Mouse (Mus musculus): ENCODE results near the gene Nup98. TPM values are rescaled to one million over a fixed set of nuclear protein-coding genes. Genes with fewer than 3 reads are reported as not detected.

Nup98 gene
- polyA plus RNA-seq, 1 experiment from 2014 or later = 48.2 TPM

DNA sequence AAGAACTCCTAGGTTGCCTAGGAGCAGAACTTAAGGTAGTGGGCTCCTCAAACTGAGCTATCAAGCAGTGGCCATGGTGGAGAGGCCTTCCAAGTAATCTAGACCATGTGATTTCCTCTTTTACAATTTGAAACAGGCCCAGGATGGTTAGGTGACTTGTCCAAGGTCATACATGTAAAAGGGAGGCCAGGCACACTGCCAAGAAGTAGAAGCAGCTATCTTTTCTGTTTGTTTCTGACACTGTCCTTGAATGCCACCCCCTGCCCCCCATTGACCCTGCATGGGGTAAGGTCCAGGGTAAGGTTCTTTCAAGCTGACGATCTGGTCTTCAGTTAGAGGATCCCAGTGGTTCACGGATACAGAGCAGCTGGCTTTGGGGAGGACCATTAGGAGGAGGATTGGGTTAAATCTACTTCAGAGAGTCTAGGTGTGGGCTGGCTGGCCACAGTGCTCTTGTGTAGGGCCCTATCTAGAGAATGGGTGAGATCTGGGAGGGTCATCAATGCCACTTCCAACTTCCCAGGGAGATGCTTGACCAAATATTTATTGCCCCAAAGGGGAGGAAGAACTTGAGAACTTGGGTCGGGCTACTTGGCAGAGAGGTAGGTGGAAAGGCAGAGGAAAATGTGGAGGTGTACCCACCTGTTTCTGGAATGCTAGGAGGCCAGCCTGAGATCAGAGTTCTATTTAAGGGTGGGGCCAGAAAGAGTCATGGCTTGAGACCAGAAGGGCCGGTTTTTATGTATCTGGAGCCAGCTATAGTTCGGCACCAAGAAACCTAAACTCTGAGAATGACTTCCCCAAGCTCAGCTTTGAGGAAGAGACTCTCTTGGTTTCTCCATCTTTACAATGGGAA is 14.1 kb upstream of the Nup98 start:
- WGBS = 90% methylated on average over 5 of the region's 5 CpGs
- peaks cover 32% of the 10 kb centered on the region for H3K36me3 ChIP-seq (replicated peaks)
- 0 out of 2 replicates have a peak, but pooled peaks cover 2% of the 10 kb centered on the region for H3K9me3 ChIP-seq
- DNase-seq (ENCODE audit: low spot score) = no peak
- peaks cover 14% of the 10 kb centered on the region for H3K4me1 ChIP-seq
- H3K27me3 ChIP-seq (replicated peaks; ENCODE audit: low read depth, poor library complexity, severe bottlenecking) = no peaks in the 10 kb centered on the region
- H3K27ac ChIP-seq (replicated peaks) = no peak overlapping the region
- no peak overlapping the region for H3K4me3 ChIP-seq

DNA sequence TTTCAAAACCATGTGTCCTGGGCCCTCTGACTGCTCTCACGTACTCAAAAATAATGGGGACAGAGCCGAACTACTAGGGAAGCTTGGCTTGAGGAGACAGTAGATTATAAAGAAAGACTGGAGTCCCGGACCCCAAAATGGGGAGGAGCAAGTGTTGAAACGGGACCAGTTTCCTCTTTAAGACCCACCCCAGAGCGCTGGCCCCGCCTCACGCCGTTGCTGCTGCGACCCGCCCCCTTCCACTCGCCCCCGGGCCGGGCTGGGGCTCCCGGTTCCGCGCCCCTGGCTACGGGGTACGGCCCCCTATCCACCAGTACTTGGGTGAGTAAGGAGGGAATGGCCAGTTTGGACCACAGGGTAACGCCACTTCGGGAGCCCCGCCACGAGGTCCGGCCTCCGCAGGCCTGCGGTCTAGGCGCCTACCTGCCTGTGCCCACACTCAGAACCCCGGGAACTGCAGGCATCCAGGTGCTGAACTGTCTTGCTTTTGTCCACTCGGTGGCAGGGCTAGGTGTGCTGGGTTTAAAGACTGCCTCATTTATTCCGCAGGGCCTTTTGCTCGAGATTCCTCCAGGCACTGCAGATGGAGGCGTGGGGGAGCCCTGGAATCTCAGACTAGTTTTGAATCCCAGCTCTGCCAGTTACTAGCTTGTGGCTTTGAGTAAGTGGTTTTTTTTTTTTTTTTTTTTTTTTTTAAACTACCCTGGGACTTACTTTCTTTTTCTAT is 13.0 kb upstream of the Nup98 start:
- no peaks in the 10 kb centered on the region for H3K27me3 ChIP-seq (replicated peaks; ENCODE audit: low read depth, poor library complexity, severe bottlenecking)
- peak overlapping the region; percentile 79 for H3K4me3 ChIP-seq
- WGBS = 2% methylated on average over 31 of the region's 31 CpGs
- peak; percentile 82 for DNase-seq (ENCODE audit: low spot score)
- H3K9me3 ChIP-seq = no peaks in the 10 kb centered on the region
- H3K4me1 ChIP-seq = peaks cover 14% of the 10 kb centered on the region
- peaks cover 23% of the 10 kb centered on the region for H3K36me3 ChIP-seq (replicated peaks)
- H3K27ac ChIP-seq (replicated peaks) = peak overlapping the region; percentile 85

GRCm38 (mm10) chr7:102222336-102222735 is 12.4 kb upstream of the Nup98 start:
- H3K4me3 ChIP-seq = peak overlapping the region; percentile 79
- no peaks in the 10 kb centered on the region for H3K27me3 ChIP-seq (replicated peaks; ENCODE audit: low read depth, poor library complexity, severe bottlenecking)
- H3K9me3 ChIP-seq = no peaks in the 10 kb centered on the region
- WGBS = 1% methylated on average over 12 of the region's 13 CpGs
- DNase-seq (ENCODE audit: low spot score) = peak; percentile 85
- peaks cover 14% of the 10 kb centered on the region for H3K4me1 ChIP-seq
- peak overlapping the region; percentile 85 for H3K27ac ChIP-seq (replicated peaks)
- H3K36me3 ChIP-seq (replicated peaks) = peaks cover 17% of the 10 kb centered on the region

DNA sequence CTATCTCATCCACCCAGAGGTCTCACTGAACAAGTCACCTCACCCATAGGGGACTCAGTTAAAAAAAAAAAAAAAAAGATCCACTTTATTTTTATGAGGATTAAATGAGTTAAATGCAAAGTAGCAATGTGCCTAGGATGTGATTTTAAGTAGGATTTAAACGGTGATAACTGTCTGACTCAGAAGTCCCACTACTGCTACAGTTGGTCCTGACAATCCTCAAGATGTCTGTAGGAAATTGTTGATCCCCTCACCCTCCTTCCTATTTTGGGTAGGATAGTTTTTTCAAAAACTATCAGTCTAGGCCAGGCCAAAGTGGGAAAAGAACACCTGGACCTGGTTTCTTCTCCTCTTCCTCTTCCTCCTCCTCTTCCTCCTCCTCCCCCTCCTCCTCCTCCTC is 11.9 kb upstream of the Nup98 start:
- H3K4me3 ChIP-seq = peak overlapping the region; percentile 79
- WGBS = 50% methylated on average over 1 of the region's 1 CpGs
- no peaks in the 10 kb centered on the region for H3K9me3 ChIP-seq
- H3K27ac ChIP-seq (replicated peaks) = peak overlapping the region; percentile 85
- H3K27me3 ChIP-seq (replicated peaks; ENCODE audit: low read depth, poor library complexity, severe bottlenecking) = no peaks in the 10 kb centered on the region
- no peak for DNase-seq (ENCODE audit: low spot score)
- peaks cover 13% of the 10 kb centered on the region for H3K36me3 ChIP-seq (replicated peaks)
- H3K4me1 ChIP-seq = peaks cover 14% of the 10 kb centered on the region

DNA sequence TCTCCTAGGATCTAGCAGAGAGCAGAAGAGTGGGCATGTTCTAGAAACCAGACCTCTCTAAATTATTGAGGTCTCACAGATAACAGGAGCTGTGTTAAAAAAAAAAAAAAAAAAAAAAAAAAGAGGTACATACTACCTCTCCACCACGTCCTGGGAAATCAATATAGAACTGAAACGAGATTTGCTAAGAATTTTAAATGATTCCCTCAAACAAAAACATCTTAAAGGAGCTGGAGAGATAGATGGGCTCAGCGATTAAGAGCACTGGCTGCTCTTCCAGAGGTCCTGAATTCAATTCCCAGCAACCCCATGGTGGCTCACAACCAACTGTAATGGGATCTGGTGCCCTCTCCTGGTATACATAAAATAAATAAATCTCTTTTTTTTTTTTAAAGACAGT is 1.1 kb upstream of the Nup98 start:
- WGBS = 65% methylated on average over 3 of the region's 3 CpGs
- Histone ChIP-seq H3K4me3 (peak overlapping the region; percentile 79), H3K36me3 (replicated peaks) (peaks cover 5% of the 10 kb centered on the region), H3K9me3 (no peaks in the 10 kb centered on the region), H3K27me3 (replicated peaks; ENCODE audit: low read depth, poor library complexity, severe bottlenecking) (no peaks in the 10 kb centered on the region), H3K27ac (replicated peaks) (peak overlapping the region; percentile 94), H3K4me1 (peaks cover 16% of the 10 kb centered on the region)
- DNase-seq (ENCODE audit: low spot score) = no peak

- no peaks in the 10 kb centered on the region for H3K9me3 ChIP-seq
- WGBS = 56% methylated on average over 4 of the region's 4 CpGs
- peak overlapping the region; percentile 94 for H3K27ac ChIP-seq (replicated peaks)
- H3K27me3 ChIP-seq (replicated peaks; ENCODE audit: low read depth, poor library complexity, severe bottlenecking) = no peaks in the 10 kb centered on the region
- DNase-seq (ENCODE audit: low spot score) = no peak
- peaks cover 21% of the 10 kb centered on the region for H3K4me1 ChIP-seq
- peaks cover 18% of the 10 kb centered on the region for H3K36me3 ChIP-seq (replicated peaks)
- peak overlapping the region; percentile 79 for H3K4me3 ChIP-seq
Observed at GRCm38 (mm10) chr7:102208806-102209363, 1.1 kb downstream of the Nup98 start.

DNA sequence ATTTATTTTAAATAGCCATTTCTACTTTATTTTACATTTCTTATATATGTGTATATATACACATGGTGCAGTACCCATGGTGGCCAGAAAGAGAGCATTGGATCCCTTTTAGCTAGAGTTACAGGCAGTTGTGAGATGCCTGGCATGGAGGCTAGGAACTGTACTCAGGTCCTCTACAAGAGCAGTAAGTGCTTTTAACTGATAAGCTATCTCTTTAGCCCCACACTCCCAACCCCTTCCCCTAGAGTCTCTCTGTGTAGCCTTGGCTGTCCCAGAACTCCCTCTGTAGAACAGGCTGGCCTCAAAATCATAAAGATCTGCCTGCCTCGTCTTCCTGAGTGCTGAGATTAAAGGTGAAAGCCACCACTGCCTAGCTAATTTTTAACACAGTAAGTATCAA is 4.3 kb downstream of the Nup98 start:
- no peak overlapping the region for H3K27ac ChIP-seq (replicated peaks)
- 86% methylated on average over 1 of the region's 1 CpGs for WGBS
- H3K4me1 ChIP-seq = peaks cover 19% of the 10 kb centered on the region

GRCm38 (mm10) chr7:102204296-102204857 is 5.6 kb downstream of the Nup98 start:
- peaks cover 18% of the 10 kb centered on the region for H3K4me1 ChIP-seq
- no peak overlapping the region for H3K4me3 ChIP-seq
- H3K27ac ChIP-seq (replicated peaks) = no peak overlapping the region
- WGBS = 84% methylated on average over 3 of the region's 3 CpGs
- H3K27me3 ChIP-seq (replicated peaks; ENCODE audit: low read depth, poor library complexity, severe bottlenecking) = no peaks in the 10 kb centered on the region
- peaks cover 19% of the 10 kb centered on the region for H3K36me3 ChIP-seq (replicated peaks)
- no peak for DNase-seq (ENCODE audit: low spot score)
- no peaks in the 10 kb centered on the region for H3K9me3 ChIP-seq

More for the DNA sequence above, 4.3 kb downstream of the Nup98 start:
- Histone ChIP-seq H3K36me3 (replicated peaks) (peaks cover 19% of the 10 kb centered on the region), H3K9me3 (no peaks in the 10 kb centered on the region), H3K4me3 (no peak overlapping the region), H3K27me3 (replicated peaks; ENCODE audit: low read depth, poor library complexity, severe bottlenecking) (no peaks in the 10 kb centered on the region)
- no peak for DNase-seq (ENCODE audit: low spot score)

DNA sequence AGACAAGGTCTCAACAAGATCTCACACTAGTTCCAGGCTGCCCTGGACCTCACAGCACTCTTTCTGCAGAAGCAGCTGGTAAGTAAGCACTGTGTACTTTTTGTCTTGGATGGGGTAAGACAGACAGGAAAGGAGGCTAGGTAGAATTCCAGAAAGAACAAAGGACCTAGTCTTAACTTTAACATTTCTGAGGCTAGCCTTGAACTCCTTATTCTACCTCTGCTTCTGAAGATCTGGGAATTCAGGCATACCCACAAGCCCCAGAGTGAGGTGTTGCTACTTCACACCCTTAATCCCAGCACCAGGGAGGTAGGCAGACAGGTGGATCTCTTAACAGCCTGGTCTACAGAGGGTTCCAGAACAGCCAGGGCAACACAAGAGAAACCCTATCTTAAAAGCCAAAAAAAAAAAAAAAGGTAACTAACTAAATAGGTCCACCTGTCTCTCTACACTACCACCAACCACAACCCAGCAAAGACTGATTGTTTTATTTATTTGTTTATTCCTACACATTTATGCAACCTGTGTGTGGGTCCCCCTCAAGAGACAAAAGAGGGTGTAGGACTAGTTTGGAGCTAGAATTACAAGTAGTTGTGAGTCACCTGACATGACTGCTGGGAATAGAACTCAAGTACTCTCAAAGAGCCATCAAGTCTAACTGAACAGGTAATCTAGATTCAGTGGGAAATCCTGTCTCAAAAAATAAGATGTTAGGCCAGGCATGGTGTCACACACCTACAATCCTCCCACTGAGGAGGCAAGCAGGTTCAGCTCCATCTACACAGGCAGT is 8.8 kb downstream of the Nup98 start:
- Histone ChIP-seq H3K36me3 (replicated peaks) (peaks cover 17% of the 10 kb centered on the region), H3K4me3 (no peak overlapping the region), H3K9me3 (no peaks in the 10 kb centered on the region), H3K4me1 (peaks cover 6% of the 10 kb centered on the region; the same call in 1 of the 2 replicates), H3K27me3 (replicated peaks; ENCODE audit: low read depth, poor library complexity, severe bottlenecking) (no peaks in the 10 kb centered on the region), H3K27ac (replicated peaks) (no peak overlapping the region)
- no peak for DNase-seq (ENCODE audit: low spot score)

DNA sequence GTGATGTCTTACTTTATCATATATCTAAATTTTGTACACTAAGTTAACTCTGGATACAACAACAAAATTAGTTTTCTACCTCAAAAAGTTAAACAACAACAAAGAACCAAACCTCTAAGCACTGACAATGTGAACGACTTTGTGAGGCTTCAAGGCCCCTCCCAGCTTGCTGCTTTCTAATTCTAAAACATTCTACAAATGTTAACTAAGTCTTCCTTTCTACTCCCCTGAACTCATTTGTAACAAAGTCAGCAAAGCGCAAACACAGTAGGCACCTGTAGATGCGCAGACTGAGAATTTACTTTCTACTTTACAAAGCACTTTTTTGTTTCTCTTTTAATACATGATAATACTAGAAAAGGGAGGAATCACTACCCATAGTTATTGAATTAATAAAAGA is 9.4 kb downstream of the Nup98 start:
- Histone ChIP-seq H3K27ac (replicated peaks) (no peak overlapping the region), H3K36me3 (replicated peaks) (peaks cover 16% of the 10 kb centered on the region), H3K9me3 (no peaks in the 10 kb centered on the region), H3K27me3 (replicated peaks; ENCODE audit: low read depth, poor library complexity, severe bottlenecking) (no peaks in the 10 kb centered on the region), H3K4me3 (no peak overlapping the region), H3K4me1 (peaks cover 4% of the 10 kb centered on the region; the same call in 1 of the 2 replicates)
- no peak for DNase-seq (ENCODE audit: low spot score)
- WGBS = 88% methylated on average over 3 of the region's 3 CpGs

- no peaks in the 10 kb centered on the region for H3K4me1 ChIP-seq
- no peak overlapping the region for H3K27ac ChIP-seq (replicated peaks)
- H3K4me3 ChIP-seq = no peak overlapping the region
- peaks cover 83% of the 10 kb centered on the region for H3K36me3 ChIP-seq (replicated peaks)
- H3K27me3 ChIP-seq (replicated peaks; ENCODE audit: low read depth, poor library complexity, severe bottlenecking) = no peaks in the 10 kb centered on the region
- no peaks in the 10 kb centered on the region for H3K9me3 ChIP-seq
- no peak for DNase-seq (ENCODE audit: low spot score)
- WGBS = 88% methylated on average over 1 of the region's 1 CpGs
Observed at GRCm38 (mm10) chr7:102192356-102192755, 17.6 kb downstream of the Nup98 start.

GRCm38 (mm10) chr7:102183849-102184248 is 26.1 kb downstream of the Nup98 start:
- H3K36me3 ChIP-seq (replicated peaks) = peaks cover 97% of the 10 kb centered on the region
- DNase-seq (ENCODE audit: low spot score) = no peak
- WGBS = 94% methylated on average over 3 of the region's 3 CpGs
- no peaks in the 10 kb centered on the region for H3K9me3 ChIP-seq
- no peak overlapping the region for H3K4me3 ChIP-seq
- H3K4me1 ChIP-seq = no peaks in the 10 kb centered on the region
- H3K27ac ChIP-seq (replicated peaks) = no peak overlapping the region
- H3K27me3 ChIP-seq (replicated peaks; ENCODE audit: low read depth, poor library complexity, severe bottlenecking) = no peaks in the 10 kb centered on the region
